Mouse (Mus musculus) kidney, postnatal 0 days (tissue): ENCODE results near the gene Mrps6. TPM values are rescaled to one million over a fixed set of nuclear protein-coding genes. Genes with fewer than 3 reads are reported as not detected.
"Not testable (repeated sequence)": the region's sequence is repeated elsewhere in the genome, so short reads cannot be mapped to it uniquely, and the experiment has no call there.

ENCODE experiments used
- ATAC-seq: fragments of 200-750 bp; cut with Nextera tagmentation; replicated peaks from 2 replicates; pipeline ENCODE4 v1.8.0; 2017; ENCODE audit warnings: low read depth, moderate number of reproducible peaks, moderate TSS enrichment, moderate library complexity; ENCODE audit not compliant: low FRiP score
- DNase-seq: peaks from one replicate; pipeline ENCODE4 v3.0.0-alpha.2; 2016; ENCODE audit warnings: low spot score
- H3K27ac ChIP-seq: fragments of 300-500 bp; sonication (generic); 2 replicates; pipeline ENCODE4 v1.5.1; 2014; ENCODE audit warnings: mild to moderate bottlenecking
- H3K27me3 ChIP-seq: fragments of 300-500 bp; sonication (generic); 2 replicates; pipeline ENCODE4 v1.6.1; 2014; ENCODE audit warnings: low read length, mixed read lengths; ENCODE audit not compliant: insufficient read depth
- H3K36me3 ChIP-seq: fragments of 300-500 bp; sonication (generic); 2 replicates; pipeline ENCODE4 v1.6.1; 2014; ENCODE audit warnings: low read length, mixed read lengths; ENCODE audit not compliant: insufficient read depth
- H3K4me1 ChIP-seq: fragments of 300-500 bp; sonication (generic); replicated peaks from 2 replicates; pipeline ENCODE4 v1.6.1; 2014; ENCODE audit warnings: antibody characterized with exemption, low read length, mixed read lengths; ENCODE audit not compliant: insufficient read depth
- H3K4me2 ChIP-seq: fragments of 300-500 bp; sonication (generic); 2 replicates; pipeline ENCODE4 v1.6.1; 2014; ENCODE audit warnings: mild to moderate bottlenecking, low read length, moderate library complexity, mixed read lengths
- H3K4me3 ChIP-seq: fragments of 300-500 bp; sonication (generic); replicated peaks from 2 replicates; pipeline ENCODE4 v1.5.1; 2014; ENCODE audit warnings: low read depth, low read length
- H3K9ac ChIP-seq: fragments of 300-500 bp; sonication (generic); 2 replicates; pipeline ENCODE4 v1.6.1; 2014; ENCODE audit warnings: low read depth, low read length
- H3K9me3 ChIP-seq: fragments of 300-500 bp; sonication (generic); replicated peaks from 2 replicates; pipeline ENCODE4 v1.6.1; 2016; ENCODE audit warnings: low read length, inconsistent platforms, mixed read lengths
- CTCF ChIP-seq: IDR thresholded peaks from 2 replicates; pipeline ENCODE4 v1.5.1; 2016; ENCODE audit warnings: antibody characterized with exemption, low read depth, mild to moderate bottlenecking, moderate library complexity
- WGBS: fragments of 180-500 bp; shearing (Covaris S2); extraction: QIAGEN DNeasy Blood & Tissue Kit; methylation state at CpG from one replicate; pipeline ENCODE4 v1.1.7; 2014; 5-methylcytosine and 5-hydroxymethylcytosine counted together
- polyA plus RNA-seq: library from polyadenylated mRNA; unstranded; fragments of >200 nt; fragmentation: Nextera tagmentation; extraction: Ambion mirVana; gene quantifications from 2 replicates; pipeline ENCODE4 v1.2.1, GENCODE M21; 2015

Mrps6 gene
- polyA plus RNA-seq, 1 experiment from 2014 or later = 387 TPM

GRCm38 (mm10) chr16:92089225-92089624, 31.2 kb downstream of the Mrps6 start:
- H3K36me3 ChIP-seq = no peaks in the 10 kb centered on the region
- no peak overlapping the region for H3K4me2 ChIP-seq
- H3K9ac ChIP-seq = no peak overlapping the region
- 0 out of 2 replicates have a peak, but pooled peaks cover 3% of the 10 kb centered on the region for H3K4me1 ChIP-seq
- no peaks in the 10 kb centered on the region for H3K9me3 ChIP-seq
- DNase-seq (no peak), ATAC-seq (no peak)
- no peaks in the 10 kb centered on the region for H3K27me3 ChIP-seq
- no peak overlapping the region for H3K27ac ChIP-seq
- H3K4me3 ChIP-seq = no peak overlapping the region
- TF ChIP-seq CTCF = no peak
- WGBS = 47% methylated on average over 3 of the region's 3 CpGs

DNA sequence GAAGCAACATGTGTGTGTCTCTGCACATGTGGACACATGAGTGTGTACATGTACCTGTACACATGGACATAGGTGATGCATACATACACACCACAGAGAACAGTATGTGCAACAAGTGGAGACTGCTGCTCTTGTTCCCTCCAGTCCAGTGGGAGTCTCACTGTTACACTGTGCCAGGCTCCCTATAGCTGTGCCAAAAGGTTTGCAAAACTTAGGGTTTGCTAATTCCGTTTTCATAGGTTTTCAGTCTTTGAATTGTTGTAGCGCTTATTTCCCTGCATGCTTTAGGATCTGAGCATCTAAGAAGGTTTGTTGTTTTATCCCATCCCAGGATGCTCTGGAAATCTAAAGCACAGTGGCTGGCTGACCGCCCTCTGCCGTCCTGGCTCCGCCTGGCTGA, 33.8 kb downstream of the Mrps6 start:
- 63% methylated on average over 5 of the region's 5 CpGs for WGBS
- Histone ChIP-seq H3K36me3 (no peaks in the 10 kb centered on the region), H3K9ac (no peak overlapping the region), H3K4me1 (no peaks in the 10 kb centered on the region), H3K27ac (no peak overlapping the region), H3K4me3 (no peak overlapping the region), H3K9me3 (no peaks in the 10 kb centered on the region), H3K27me3 (no peaks in the 10 kb centered on the region), H3K4me2 (no peak overlapping the region)
- TF ChIP-seq CTCF = peak; percentile 27; the same call in 1 of the 2 replicates
- no peak for ATAC-seq
- no peak for DNase-seq

GRCm38 (mm10) chr16:92098351-92099051, 40.4 kb downstream of the Mrps6 start:
- ATAC-seq (no peak), DNase-seq (no peak)
- WGBS = 48% methylated on average over 10 of the region's 10 CpGs
- Histone ChIP-seq H3K27ac (no peak overlapping the region), H3K9ac (no peak overlapping the region), H3K4me2 (no peak overlapping the region), H3K9me3 (no peaks in the 10 kb centered on the region), H3K4me3 (no peak overlapping the region), H3K4me1 (peaks cover 1% of the 10 kb centered on the region; the same call in 1 of the 2 replicates), H3K27me3 (no peaks in the 10 kb centered on the region), H3K36me3 (peaks cover 11% of the 10 kb centered on the region; the same call in 1 of the 2 replicates)
- TF ChIP-seq CTCF = no peak

- ATAC-seq = no peak
- Histone ChIP-seq H3K27me3 (no peaks in the 10 kb centered on the region), H3K9me3 (no peaks in the 10 kb centered on the region), H3K4me3 (no peak overlapping the region), H3K4me2 (no peak overlapping the region), H3K4me1 (peaks cover 12% of the 10 kb centered on the region; the same call in 1 of the 2 replicates), H3K27ac (no peak overlapping the region), H3K9ac (no peak overlapping the region), H3K36me3 (peaks cover 11% of the 10 kb centered on the region; the same call in 1 of the 2 replicates)
- 85% methylated on average over 16 of the region's 16 CpGs for WGBS
- no peak for DNase-seq
- TF ChIP-seq CTCF = no peak
These were observed 41.5 kb downstream of the Mrps6 start for GRCm38 (mm10) chr16:92099598-92099997.

GRCm38 (mm10) chr16:92100111-92100510, 42.0 kb downstream of the Mrps6 start:
- no peaks in the 10 kb centered on the region for H3K27me3 ChIP-seq
- no peak for TF ChIP-seq CTCF
- H3K9me3 ChIP-seq = no peaks in the 10 kb centered on the region
- H3K4me1 ChIP-seq = peaks cover 14% of the 10 kb centered on the region; the same call in 1 of the 2 replicates
- peaks cover 11% of the 10 kb centered on the region; the same call in 1 of the 2 replicates for H3K36me3 ChIP-seq
- ATAC-seq (no peak), DNase-seq (no peak)
- H3K4me2 ChIP-seq = no peak overlapping the region
- WGBS = 67% methylated on average over 4 of the region's 4 CpGs
- no peak overlapping the region for H3K9ac ChIP-seq
- no peak overlapping the region for H3K4me3 ChIP-seq
- H3K27ac ChIP-seq = no peak overlapping the region

DNA sequence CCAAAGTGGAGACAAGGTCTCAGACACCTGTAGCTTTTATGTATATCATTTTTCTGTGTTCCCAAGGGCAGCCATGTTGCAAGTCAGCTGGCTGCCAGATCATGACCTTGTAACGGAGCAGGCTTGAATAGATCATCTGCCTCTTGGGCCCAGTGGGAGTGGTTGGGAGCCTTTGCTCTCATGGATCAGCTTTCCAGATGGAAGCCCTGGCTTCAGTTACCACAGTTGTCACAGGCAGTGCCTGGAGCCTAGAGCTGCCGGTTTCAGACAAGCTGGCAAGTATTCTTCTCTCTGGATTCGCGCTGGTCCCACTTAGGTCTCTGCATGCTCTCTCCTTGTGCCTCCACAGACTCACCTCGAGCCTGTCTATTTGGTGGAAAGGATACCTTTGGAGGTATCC, 44.0 kb downstream of the Mrps6 start:
- WGBS = 58% methylated on average over 5 of the region's 5 CpGs
- DNase-seq (peak; percentile 43), ATAC-seq (no peak)
- Histone ChIP-seq H3K36me3 (peaks cover 11% of the 10 kb centered on the region; the same call in 1 of the 2 replicates), H3K4me1 (peaks cover 14% of the 10 kb centered on the region; the same call in 1 of the 2 replicates), H3K27ac (no peak overlapping the region), H3K9me3 (no peaks in the 10 kb centered on the region), H3K9ac (no peak overlapping the region), H3K4me2 (no peak overlapping the region), H3K27me3 (no peaks in the 10 kb centered on the region), H3K4me3 (no peak overlapping the region)
- no peak for TF ChIP-seq CTCF

- not testable (repeated sequence) for H3K27me3 ChIP-seq, H3K4me2 ChIP-seq, H3K9ac ChIP-seq, ATAC-seq, H3K9me3 ChIP-seq, H3K27ac ChIP-seq, DNase-seq, H3K4me3 ChIP-seq
- Histone ChIP-seq H3K36me3 (peaks cover 11% of the 10 kb centered on the region; the same call in 1 of the 2 replicates), H3K4me1 (peaks cover 14% of the 10 kb centered on the region; the same call in 1 of the 2 replicates)
- WGBS = 94% methylated on average over 6 of the region's 7 CpGs
These were observed 44.9 kb downstream of the Mrps6 start for GRCm38 (mm10) chr16:92102931-92103330.
